Mouse (Mus musculus) liver, embryonic 16.5 days (tissue): ENCODE results near the gene Myo19. TPM values are rescaled to one million over a fixed set of nuclear protein-coding genes. Genes with fewer than 3 reads are reported as not detected.

Experiments
- ATAC-seq: fragments of 200-750 bp; cut with Nextera tagmentation; 2 replicates; pipeline ENCODE4 v1.8.0; 2017; ENCODE audit warnings: low read depth, mild to moderate bottlenecking, moderate number of reproducible peaks, moderate library complexity
- H3K27ac ChIP-seq: fragments of 300-500 bp; sonication (generic); 2 replicates; pipeline ENCODE4 v1.5.1; 2014; ENCODE audit warnings: mild to moderate bottlenecking, low read length
- H3K27me3 ChIP-seq: fragments of 300-500 bp; sonication (generic); 2 replicates; pipeline ENCODE4 v1.6.1; 2014; ENCODE audit warnings: low read depth, low read length, mixed read lengths; ENCODE audit not compliant: control insufficient read depth, insufficient read depth
- H3K36me3 ChIP-seq: fragments of 300-500 bp; sonication (generic); 2 replicates; pipeline ENCODE4 v1.6.1; 2014; ENCODE audit warnings: mild to moderate bottlenecking; ENCODE audit not compliant: control insufficient read depth, insufficient read depth
- H3K4me1 ChIP-seq: fragments of 300-500 bp; sonication (generic); 2 replicates; pipeline ENCODE4 v1.6.1; 2014; ENCODE audit warnings: low read depth, low read length, mixed read lengths; ENCODE audit not compliant: control insufficient read depth
- H3K4me2 ChIP-seq: fragments of 300-500 bp; sonication (generic); 2 replicates; pipeline ENCODE4 v1.6.1; 2014; ENCODE audit warnings: low read depth, low read length, mixed read lengths
- H3K4me3 ChIP-seq: fragments of 300-500 bp; sonication (generic); 2 replicates; pipeline ENCODE4 v1.5.1; 2014; ENCODE audit warnings: low read depth, mild to moderate bottlenecking, low read length
- H3K9ac ChIP-seq: fragments of 300-500 bp; sonication (generic); 2 replicates; pipeline ENCODE4 v1.6.1; 2014; ENCODE audit warnings: low read depth, low read length
- H3K9me3 ChIP-seq: fragments of 300-500 bp; sonication (generic); replicated peaks from 2 replicates; pipeline ENCODE4 v1.6.1; 2016; ENCODE audit warnings: low read length; ENCODE audit not compliant: control insufficient read depth
- WGBS: fragments of 180-500 bp; shearing (Covaris S2); extraction: QIAGEN DNeasy Blood & Tissue Kit; methylation state at CpG from one replicate; pipeline ENCODE4 v1.1.7; 2014; ENCODE audit not compliant: insufficient replicate concordance; 5-methylcytosine and 5-hydroxymethylcytosine counted together
- microRNA-seq: library from miRNA; unstranded; fragments of <30 nt; microRNA quantifications from one replicate; pipeline ENCODE4, GENCODE M21; 2016
- polyA plus RNA-seq: library from polyadenylated mRNA; unstranded; fragments of >200 nt; fragmentation: Nextera tagmentation; extraction: Ambion mirVana; gene quantifications from 2 replicates; pipeline ENCODE4 v1.2.1, GENCODE M21; 2015

Myo19 gene
- polyA plus RNA-seq, 1 experiment from 2014 or later, result 3.3 TPM

DNA sequence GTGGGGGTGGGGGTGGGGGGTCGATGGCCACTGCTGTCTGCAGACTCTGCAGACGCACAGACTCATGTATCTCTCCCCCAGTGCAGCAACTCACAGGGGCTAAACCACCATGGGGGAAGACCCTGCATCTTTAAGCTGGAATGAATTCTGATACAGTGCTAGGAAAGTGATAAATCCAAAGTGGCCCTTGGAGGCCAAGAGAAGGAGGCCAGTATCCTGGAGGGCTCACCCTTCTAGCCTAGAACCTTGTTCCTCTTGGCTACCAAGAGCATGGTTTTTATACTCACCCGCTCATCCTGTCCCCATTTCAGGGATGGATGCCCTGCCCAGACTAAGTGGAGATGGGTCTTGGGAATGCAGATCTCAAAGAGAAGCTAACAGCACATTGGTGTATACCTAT lies 80.3 kb downstream of the Myo19 start:
- H3K9me3 ChIP-seq, result no peaks in the 10 kb centered on the region
- H3K4me3 ChIP-seq, result no peak overlapping the region
- H3K27me3 ChIP-seq, result peaks cover 44% of the 10 kb centered on the region
- no peaks in the 10 kb centered on the region; the same call in 1 of the 2 replicates for H3K4me1 ChIP-seq
- H3K36me3 ChIP-seq, result no peaks in the 10 kb centered on the region
- no peak overlapping the region for H3K4me2 ChIP-seq
- 29% methylated on average over 3 of the region's 3 CpGs for WGBS
- no peak overlapping the region for H3K27ac ChIP-seq
- H3K9ac ChIP-seq, result no peak overlapping the region
- ATAC-seq, result no peak

DNA sequence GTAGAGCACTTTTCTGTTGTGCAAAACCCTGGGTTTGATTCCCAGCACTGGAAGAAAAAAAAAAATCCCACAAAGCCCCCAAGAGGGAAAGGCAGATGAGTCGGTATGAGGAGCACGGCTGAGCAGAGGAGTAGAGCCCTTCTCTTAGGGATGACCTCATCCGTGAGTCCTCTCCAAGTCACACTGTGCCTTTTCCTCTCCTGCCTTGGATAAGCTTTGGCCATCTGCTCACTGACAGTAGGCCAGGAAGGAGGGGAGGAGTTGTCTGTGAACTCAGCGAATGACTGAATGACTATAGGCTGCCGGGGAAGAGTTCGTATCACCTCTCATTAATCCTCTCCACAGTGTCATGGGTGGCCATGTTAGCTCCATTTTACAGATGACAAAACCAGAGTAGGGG lies 80.8 kb downstream of the Myo19 start:
- no peaks in the 10 kb centered on the region for H3K36me3 ChIP-seq
- no peak for ATAC-seq
- no peak overlapping the region for H3K4me2 ChIP-seq
- H3K27me3 ChIP-seq, result peaks cover 43% of the 10 kb centered on the region
- WGBS, result 61% methylated on average over 6 of the region's 6 CpGs
- H3K9me3 ChIP-seq, result no peaks in the 10 kb centered on the region
- H3K4me1 ChIP-seq, result no peaks in the 10 kb centered on the region; the same call in 1 of the 2 replicates
- no peak overlapping the region for H3K9ac ChIP-seq
- no peak overlapping the region for H3K4me3 ChIP-seq
- no peak overlapping the region for H3K27ac ChIP-seq

Small RNA genes within 50 kb of the gene (microRNA-seq; reads per million reads assigned to microRNA genes)
- gene Gm23564, result not detected

Other genes starting within 250 kb of the Myo19 start
- gene Mrm1, start 60.6 kb upstream of the Myo19 start, polyA plus RNA-seq, result 12.9 and 14.5 TPM in 2 replicates
- gene Dhrs11, start 51.2 kb upstream of the Myo19 start, polyA plus RNA-seq, result 231 and 247 TPM in 2 replicates
- gene Ggnbp2, start 9.3 kb upstream of the Myo19 start, polyA plus RNA-seq, result 48.4 and 50.3 TPM in 2 replicates
- 1.3 and 1.4 TPM in 2 replicates for gene Pigw, start 137 bp downstream of the Myo19 start, polyA plus RNA-seq
- gene Znhit3, start 36.2 kb downstream of the Myo19 start, polyA plus RNA-seq, result 27.4 and 32.1 TPM in 2 replicates
- not detected in 2 replicates for gene Car4, start 77.6 kb downstream of the Myo19 start, polyA plus RNA-seq